Mouse (Mus musculus): ENCODE measurements around the gene Fxyd6.

- TF ChIP-seq POLR2AphosphoS2 (IDR thresholded peaks at IDR 0.05; ENCODE audit: low read depth, low read length), result no peak
- TF ChIP-seq NRF1 (IDR thresholded peaks at IDR 0.05; ENCODE audit: low read depth, low read length), result no peak
- no peak for TF ChIP-seq MAX (IDR thresholded peaks at IDR 0.05; ENCODE audit: low read length)
- TF ChIP-seq ZMIZ1 (IDR thresholded peaks at IDR 0.05; ENCODE audit: low read depth, low read length), result no peak
- no peak for TF ChIP-seq CTCF (conservative IDR thresholded peaks at IDR 0.05 in 1 of 2, IDR thresholded peaks at IDR 0.05 in 1 of 2; ENCODE audit: low read depth in 2 of 2, low read length in 2 of 2)
- TF ChIP-seq MEF2A (IDR thresholded peaks at IDR 0.05; ENCODE audit: borderline replicate concordance, low read depth, low read length), result no peak
Observed at GRCm38 (mm10) chr9:45395796-45396195, 25.8 kb downstream of the Fxyd6 start.

All from CH12.LX (cell line).